Mouse (Mus musculus): ENCODE results near the gene Ccdc6. TPM values are rescaled to one million over a fixed set of nuclear protein-coding genes. Genes with fewer than 3 reads are reported as not detected.
A peak's percentile ranks its signal among the peaks of the same experiment; 100 is the strongest.

The Ccdc6 gene
- total and polyA plus RNA-seq, 2 experiments from 2014 or later = 20.8 to 34.2 TPM

GRCm38 (mm10) chr10:70127273-70127672, 30.4 kb downstream of the Ccdc6 start:
- H3K27me3 ChIP-seq (ENCODE audit: insufficient read depth, low read length) = no peaks in the 10 kb centered on the region
- no peaks in the 10 kb centered on the region; the same call in 1 of the 2 replicates for H3K4me1 ChIP-seq (ENCODE audit: insufficient read depth)
- TF ChIP-seq CTCF (IDR thresholded peaks at IDR 0.05; ENCODE audit: low read depth) = no peak
- H3K36me3 ChIP-seq (ENCODE audit: insufficient read depth) = no peaks in the 10 kb centered on the region
- 79% methylated on average over 8 of the region's 8 CpGs for WGBS
- H3K4me3 ChIP-seq (ENCODE audit: low read depth, low read length) = no peak overlapping the region
- no peak overlapping the region for H3K4me2 ChIP-seq (ENCODE audit: low read depth)
- no peak overlapping the region for H3K9ac ChIP-seq
- H3K9me3 ChIP-seq (ENCODE audit: low read length) = no peaks in the 10 kb centered on the region
- no peak overlapping the region for H3K27ac ChIP-seq (ENCODE audit: low read depth, low read length)
- ATAC-seq = no peak
- DNase-seq = no peak

DNA sequence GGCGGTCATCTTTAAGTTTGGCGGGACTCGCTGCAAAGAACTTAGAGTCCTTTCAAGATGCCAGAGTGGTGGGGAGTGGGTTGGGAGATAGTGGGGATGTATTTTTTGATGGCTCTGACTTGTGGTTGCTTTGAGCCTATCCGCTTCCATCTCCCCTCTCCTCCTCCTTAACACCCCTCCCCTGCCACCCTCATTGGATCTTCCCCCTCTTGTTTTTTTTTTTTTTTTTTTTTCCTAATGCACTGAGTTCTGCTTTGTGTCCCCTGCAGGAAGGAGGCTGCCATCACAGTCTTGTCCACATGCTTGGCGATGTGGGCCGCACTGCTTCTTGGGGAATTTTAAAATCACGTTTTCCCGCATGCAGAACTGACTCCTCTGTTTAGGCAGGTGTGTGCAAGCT, 31.5 kb downstream of the Ccdc6 start:
- no peak overlapping the region for H3K9ac ChIP-seq
- no peak overlapping the region for H3K4me2 ChIP-seq (ENCODE audit: low read depth)
- no peak overlapping the region for H3K27ac ChIP-seq (ENCODE audit: low read depth, low read length)
- no peaks in the 10 kb centered on the region for H3K27me3 ChIP-seq (ENCODE audit: insufficient read depth, low read length)
- no peak overlapping the region for H3K4me3 ChIP-seq (ENCODE audit: low read depth, low read length)
- H3K36me3 ChIP-seq (ENCODE audit: insufficient read depth) = no peaks in the 10 kb centered on the region
- WGBS = 90% methylated on average over 8 of the region's 8 CpGs
- H3K4me1 ChIP-seq (ENCODE audit: insufficient read depth) = peaks cover 4% of the 10 kb centered on the region
- DNase-seq (no peak), ATAC-seq (no peak)
- no peaks in the 10 kb centered on the region for H3K9me3 ChIP-seq (ENCODE audit: low read length)
- TF ChIP-seq CTCF (IDR thresholded peaks at IDR 0.05; ENCODE audit: low read depth) = no peak

GRCm38 (mm10) chr10:70132087-70132560, 35.2 kb downstream of the Ccdc6 start:
- ATAC-seq (no peak), DNase-seq (no peak)
- Histone ChIP-seq H3K4me3 (ENCODE audit: low read depth, low read length) (no peak overlapping the region), H3K9ac (no peak overlapping the region), H3K27me3 (ENCODE audit: insufficient read depth, low read length) (no peaks in the 10 kb centered on the region), H3K36me3 (ENCODE audit: insufficient read depth) (no peaks in the 10 kb centered on the region), H3K27ac (ENCODE audit: low read depth, low read length) (no peak overlapping the region), H3K9me3 (ENCODE audit: low read length) (no peaks in the 10 kb centered on the region), H3K4me1 (ENCODE audit: insufficient read depth) (peaks cover 6% of the 10 kb centered on the region), H3K4me2 (ENCODE audit: low read depth) (no peak overlapping the region)
- no peak for TF ChIP-seq CTCF (IDR thresholded peaks at IDR 0.05; ENCODE audit: low read depth)
- WGBS = 69% methylated on average over 5 of the region's 5 CpGs

GRCm38 (mm10) chr10:70132714-70133113, 35.8 kb downstream of the Ccdc6 start:
- 89% methylated on average over 6 of the region's 6 CpGs for WGBS
- no peak overlapping the region for H3K4me3 ChIP-seq (ENCODE audit: low read depth, low read length)
- no peaks in the 10 kb centered on the region for H3K27me3 ChIP-seq (ENCODE audit: insufficient read depth, low read length)
- peaks cover 6% of the 10 kb centered on the region for H3K4me1 ChIP-seq (ENCODE audit: insufficient read depth)
- H3K4me2 ChIP-seq (ENCODE audit: low read depth) = no peak overlapping the region
- no peaks in the 10 kb centered on the region for H3K9me3 ChIP-seq (ENCODE audit: low read length)
- H3K9ac ChIP-seq = no peak overlapping the region
- no peak for DNase-seq
- no peak for ATAC-seq
- H3K36me3 ChIP-seq (ENCODE audit: insufficient read depth) = no peaks in the 10 kb centered on the region
- TF ChIP-seq CTCF (IDR thresholded peaks at IDR 0.05; ENCODE audit: low read depth) = no peak
- H3K27ac ChIP-seq (ENCODE audit: low read depth, low read length) = no peak overlapping the region

DNA sequence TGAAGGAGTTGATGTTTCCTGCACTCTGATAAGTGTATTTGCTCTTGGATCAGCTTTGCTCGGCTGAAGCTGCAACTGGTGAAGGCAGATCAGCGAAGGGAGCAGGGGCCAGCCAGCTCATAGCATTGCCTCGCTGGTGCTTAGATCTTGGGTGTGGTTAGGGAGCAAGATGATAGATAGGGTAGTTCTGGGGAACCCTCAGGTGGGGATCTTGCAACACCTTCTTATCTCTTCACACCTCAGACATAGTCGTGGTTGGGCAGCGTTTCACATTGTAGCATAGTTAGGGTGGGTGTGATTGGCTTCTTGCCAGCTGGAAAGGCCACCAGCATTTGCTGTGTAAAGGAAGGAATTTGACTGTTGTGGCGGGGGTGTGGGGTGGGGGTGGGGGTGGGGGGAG, 36.3 kb downstream of the Ccdc6 start:
- no peak overlapping the region for H3K27ac ChIP-seq (ENCODE audit: low read depth, low read length)
- peaks cover 6% of the 10 kb centered on the region; the same call in 1 of the 2 replicates for H3K4me1 ChIP-seq (ENCODE audit: insufficient read depth)
- no peaks in the 10 kb centered on the region for H3K9me3 ChIP-seq (ENCODE audit: low read length)
- ATAC-seq (no peak), DNase-seq (no peak)
- H3K36me3 ChIP-seq (ENCODE audit: insufficient read depth) = no peaks in the 10 kb centered on the region
- TF ChIP-seq CTCF (IDR thresholded peaks at IDR 0.05; ENCODE audit: low read depth) = no peak
- no peak overlapping the region for H3K9ac ChIP-seq
- H3K4me3 ChIP-seq (ENCODE audit: low read depth, low read length) = no peak overlapping the region
- WGBS = 50% methylated on average over 6 of the region's 6 CpGs
- no peaks in the 10 kb centered on the region for H3K27me3 ChIP-seq (ENCODE audit: insufficient read depth, low read length)
- H3K4me2 ChIP-seq (ENCODE audit: low read depth) = no peak overlapping the region

DNA sequence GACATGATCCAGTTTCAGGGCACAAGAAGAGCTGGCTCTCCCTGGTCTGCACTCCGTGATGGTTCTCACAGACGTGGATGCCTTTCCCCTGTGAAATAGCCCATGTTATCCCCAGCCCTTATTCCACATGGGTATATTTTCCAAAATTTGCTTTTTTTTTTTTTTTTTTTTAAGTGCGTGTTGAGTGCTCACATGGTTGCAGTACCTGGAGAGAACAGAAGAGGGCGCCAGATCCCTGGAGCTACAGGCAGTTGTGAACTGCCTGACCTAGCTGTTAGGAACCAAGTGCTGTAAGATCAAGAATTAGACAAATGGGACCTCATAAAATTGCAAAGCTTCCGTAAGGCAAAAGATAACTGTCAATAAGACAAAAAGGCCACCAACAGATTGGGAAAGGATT, 38.8 kb downstream of the Ccdc6 start:
- WGBS = 87% methylated on average over 5 of the region's 5 CpGs
- Histone ChIP-seq H3K27me3 (ENCODE audit: insufficient read depth, low read length) (no peaks in the 10 kb centered on the region), H3K27ac (ENCODE audit: low read depth, low read length) (no peak overlapping the region), H3K4me2 (ENCODE audit: low read depth) (no peak overlapping the region), H3K4me3 (ENCODE audit: low read depth, low read length) (no peak overlapping the region), H3K9ac (no peak overlapping the region), H3K36me3 (ENCODE audit: insufficient read depth) (no peaks in the 10 kb centered on the region), H3K4me1 (ENCODE audit: insufficient read depth) (peaks cover 6% of the 10 kb centered on the region), H3K9me3 (ENCODE audit: low read length) (no peaks in the 10 kb centered on the region)
- ATAC-seq (no peak), DNase-seq (no peak)
- TF ChIP-seq CTCF (IDR thresholded peaks at IDR 0.05; ENCODE audit: low read depth) = peak; percentile 38; the same call in 1 of the 2 replicates

DNA sequence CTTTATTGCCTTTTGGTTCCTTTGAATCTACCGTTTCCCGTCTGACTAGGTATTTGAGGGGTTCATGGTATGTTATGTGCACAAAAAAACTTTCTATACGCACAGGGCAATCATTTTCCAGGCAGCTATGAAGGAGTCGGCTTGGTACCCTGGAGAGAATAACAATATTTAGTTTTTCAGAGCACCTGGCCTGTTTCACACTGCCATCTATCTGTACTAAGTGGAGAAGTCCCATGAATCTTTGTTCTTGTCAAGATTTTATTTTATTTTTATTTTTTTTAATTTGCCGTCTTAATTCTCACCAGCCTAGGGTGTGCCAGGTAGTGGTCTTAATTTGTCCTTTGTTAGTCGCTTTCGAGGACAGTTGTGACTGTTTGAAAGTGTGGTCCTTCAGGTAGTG, 40.7 kb downstream of the Ccdc6 start:
- H3K9ac ChIP-seq = no peak overlapping the region
- H3K27ac ChIP-seq (ENCODE audit: low read depth, low read length) = no peak overlapping the region
- no peak overlapping the region for H3K4me3 ChIP-seq (ENCODE audit: low read depth, low read length)
- peaks cover 6% of the 10 kb centered on the region for H3K4me1 ChIP-seq (ENCODE audit: insufficient read depth)
- 81% methylated on average over 7 of the region's 7 CpGs for WGBS
- DNase-seq (no peak), ATAC-seq (no peak; the same call in 1 of the 2 replicates)
- 0 out of 2 replicates have a peak, but pooled peaks cover under 1% of the 10 kb centered on the region for H3K36me3 ChIP-seq (ENCODE audit: insufficient read depth)
- H3K27me3 ChIP-seq (ENCODE audit: insufficient read depth, low read length) = no peaks in the 10 kb centered on the region
- no peaks in the 10 kb centered on the region for H3K9me3 ChIP-seq (ENCODE audit: low read length)
- TF ChIP-seq CTCF (IDR thresholded peaks at IDR 0.05; ENCODE audit: low read depth) = peak; percentile 44
- no peak overlapping the region for H3K4me2 ChIP-seq (ENCODE audit: low read depth)
